ENCODE assay signal across 8 mouse cellular contexts in genomic region chr17:36161129-36162051, GRCm38 (mm10). TPM values are rescaled to one million over a fixed set of nuclear protein-coding genes. Genes with fewer than 3 reads are reported as not detected.
DNase-seq lines count a peak whose midpoint lies in the region; ATAC-seq lines count a peak whose summit lies in the region.
"Had no signal": no experiment of that assay in that cellular context is flagged by ENCODE, and none has a peak within 500 bp of the region (broad histone marks: within the 10 kb centered on the region; RNA-seq: fewer than 3 reads in every experiment).

No protein-coding gene starts in this region.

- no peaks in the 10 kb centered on the region for H3K9me3 ChIP-seq in midbrain, embryonic 10.5 days (replicated peaks)
- H3K9me3 ChIP-seq in midbrain, embryonic 14.5 days (ENCODE audit: control insufficient read depth, low read length), result no peaks in the 10 kb centered on the region
- no peaks in the 10 kb centered on the region for H3K9me3 ChIP-seq in hindbrain, embryonic 10.5 days
- no peaks in the 10 kb centered on the region for H3K9me3 ChIP-seq in liver, embryonic 15.5 days (replicated peaks)
- H3K9me3 ChIP-seq in stomach, embryonic 14.5 days (ENCODE audit: control insufficient read depth, low read depth, low read length), result no peaks in the 10 kb centered on the region

- H3K27ac ChIP-seq in midbrain, embryonic 10.5 days (replicated peaks), result no peak overlapping the region
- no peak overlapping the region for H3K27ac ChIP-seq in midbrain, embryonic 14.5 days (replicated peaks; ENCODE audit: low read depth, low read length)
- no peak overlapping the region for H3K27ac ChIP-seq in hindbrain, embryonic 10.5 days
- H3K27ac ChIP-seq in liver, embryonic 15.5 days (replicated peaks), result no peak overlapping the region
- no peak overlapping the region for H3K27ac ChIP-seq in stomach, embryonic 14.5 days (ENCODE audit: low read length)

- peaks cover 12% of the 10 kb centered on the region for H3K4me1 ChIP-seq in midbrain, embryonic 10.5 days
- no peaks in the 10 kb centered on the region for H3K4me1 ChIP-seq in midbrain, embryonic 14.5 days (ENCODE audit: control insufficient read depth, insufficient read depth, low read length)
- peaks cover 13% of the 10 kb centered on the region for H3K4me1 ChIP-seq in hindbrain, embryonic 10.5 days (replicated peaks)
- no peaks in the 10 kb centered on the region for H3K4me1 ChIP-seq in liver, embryonic 15.5 days (replicated peaks)
- no peaks in the 10 kb centered on the region for H3K4me1 ChIP-seq in stomach, embryonic 14.5 days (ENCODE audit: control insufficient read depth, insufficient read depth, low read length)

- DNase-seq in midbrain, embryonic 10.5 days (ENCODE audit: low spot score), result peak; percentile 32
- no peak for DNase-seq in midbrain, embryonic 14.5 days
- DNase-seq in hindbrain, embryonic 10.5 days (ENCODE audit: low spot score), result peak; percentile 35
- no peak for DNase-seq in spleen, adult 18-20 months
- no peak for DNase-seq in spleen, adult 12 weeks (ENCODE audit: low spot score)
- DNase-seq: thymus, postnatal 25 days had no signal

- no peaks in the 10 kb centered on the region for H3K36me3 ChIP-seq in midbrain, embryonic 10.5 days
- no peaks in the 10 kb centered on the region for H3K36me3 ChIP-seq in midbrain, embryonic 14.5 days (ENCODE audit: control insufficient read depth, insufficient read depth, low read length)
- no peaks in the 10 kb centered on the region for H3K36me3 ChIP-seq in hindbrain, embryonic 10.5 days
- H3K36me3 ChIP-seq in liver, embryonic 15.5 days (replicated peaks), result no peaks in the 10 kb centered on the region
- no peaks in the 10 kb centered on the region for H3K36me3 ChIP-seq in stomach, embryonic 14.5 days (ENCODE audit: control insufficient read depth, insufficient read depth, low read length)

- no peak overlapping the region for H3K4me2 ChIP-seq in midbrain, embryonic 14.5 days (ENCODE audit: low read length)
- peak overlapping the region; percentile 33 for H3K4me2 ChIP-seq in liver, embryonic 15.5 days
- H3K4me2 ChIP-seq in stomach, embryonic 14.5 days (replicated peaks; ENCODE audit: low read depth, low read length), result peak overlapping the region; percentile 36

- no peak for ATAC-seq in midbrain, embryonic 14.5 days (ENCODE audit: low FRiP score, low TSS enrichment)
- no peak for ATAC-seq in liver, embryonic 15.5 days (ENCODE audit: insufficient read depth)
- no peak for ATAC-seq in stomach, embryonic 14.5 days (ENCODE audit: insufficient number of reproducible peaks, insufficient read depth, low FRiP score, low read depth)

- peaks cover 98% of the 10 kb centered on the region for H3K27me3 ChIP-seq in midbrain, embryonic 10.5 days (ENCODE audit: low read depth, poor library complexity, severe bottlenecking)
- peaks cover 68% of the 10 kb centered on the region for H3K27me3 ChIP-seq in midbrain, embryonic 14.5 days (ENCODE audit: control insufficient read depth, insufficient read depth, low read length)
- H3K27me3 ChIP-seq in hindbrain, embryonic 10.5 days (ENCODE audit: insufficient read depth, poor library complexity, severe bottlenecking), result peaks cover 98% of the 10 kb centered on the region
- H3K27me3 ChIP-seq in liver, embryonic 15.5 days, result peaks cover 92% of the 10 kb centered on the region
- H3K27me3 ChIP-seq in stomach, embryonic 14.5 days (ENCODE audit: control insufficient read depth, insufficient read depth, low read length), result peaks cover 30% of the 10 kb centered on the region

- H3K4me3 ChIP-seq in midbrain, embryonic 10.5 days, result peak overlapping the region; percentile 33
- H3K4me3 ChIP-seq in midbrain, embryonic 14.5 days (replicated peaks; ENCODE audit: low read depth, low read length), result no peak overlapping the region
- peak overlapping the region; percentile 20 for H3K4me3 ChIP-seq in hindbrain, embryonic 10.5 days
- H3K4me3 ChIP-seq in liver, embryonic 15.5 days (replicated peaks), result peak overlapping the region; percentile 22
- H3K4me3 ChIP-seq in stomach, embryonic 14.5 days (ENCODE audit: low read depth, low read length), result peak overlapping the region; percentile 12; the same call in 1 of the 2 replicates

- no peak overlapping the region for H3K9ac ChIP-seq in midbrain, embryonic 14.5 days (replicated peaks; ENCODE audit: low read length)
- H3K9ac ChIP-seq in liver, embryonic 15.5 days, result no peak overlapping the region
- no peak overlapping the region for H3K9ac ChIP-seq in stomach, embryonic 14.5 days (replicated peaks; ENCODE audit: low read depth, low read length)

- 2% methylated on average over 56 of the region's 56 CpGs for WGBS in midbrain, embryonic 10.5 days
- 1% methylated on average over 56 of the region's 56 CpGs for WGBS in midbrain, embryonic 14.5 days
- WGBS in hindbrain, embryonic 10.5 days, result 2% methylated on average over 55 of the region's 56 CpGs
- 2% methylated on average over 55 of the region's 56 CpGs for WGBS in liver, embryonic 15.5 days (ENCODE audit: insufficient replicate concordance)
- WGBS in stomach, embryonic 14.5 days, result 3% methylated on average over 56 of the region's 56 CpGs

RNA-seq across cellular contexts. Expression of gene Gm8909, which starts 6.9 kb away (rescaled TPM):
- 0.22 TPM in 1 of 2 replicates, not detected in the other for polyA plus RNA-seq in midbrain, embryonic 10.5 days (2016; fragmentation: Nextera tagmentation; extraction: Ambion mirVana)
- not detected in 2 replicates for polyA plus RNA-seq in midbrain, embryonic 14.5 days (2014; fragmentation: Nextera tagmentation; extraction: Ambion mirVana)
- polyA plus RNA-seq in hindbrain, embryonic 10.5 days (2016; fragmentation: Nextera tagmentation; extraction: Ambion mirVana), result 0.22 TPM in 1 of 2 replicates, not detected in the other
- not detected in 2 replicates for polyA plus RNA-seq in liver, embryonic 15.5 days (2015; fragmentation: Nextera tagmentation; extraction: Ambion mirVana)
- 2.0 and 3.0 TPM in 2 replicates for polyA plus RNA-seq in stomach, embryonic 14.5 days (2014; fragmentation: Nextera tagmentation; extraction: Ambion mirVana)

RNA-seq across cellular contexts. Expression of gene H2-T3, which starts 28.7 kb away (rescaled TPM):
- not detected in 2 replicates for polyA plus RNA-seq in midbrain, embryonic 10.5 days (2016; fragmentation: Nextera tagmentation; extraction: Ambion mirVana)
- polyA plus RNA-seq in midbrain, embryonic 14.5 days (2014; fragmentation: Nextera tagmentation; extraction: Ambion mirVana), result not detected in 2 replicates
- not detected in 2 replicates for polyA plus RNA-seq in hindbrain, embryonic 10.5 days (2016; fragmentation: Nextera tagmentation; extraction: Ambion mirVana)
- not detected in 2 replicates for polyA plus RNA-seq in liver, embryonic 15.5 days (2015; fragmentation: Nextera tagmentation; extraction: Ambion mirVana)
- polyA plus RNA-seq in stomach, embryonic 14.5 days (2014; fragmentation: Nextera tagmentation; extraction: Ambion mirVana), result not detected in 2 replicates

RNA-seq across cellular contexts. Expression of gene Gm7030, which starts 32.2 kb away (rescaled TPM):
- polyA plus RNA-seq in midbrain, embryonic 10.5 days (2016; fragmentation: Nextera tagmentation; extraction: Ambion mirVana), result not detected in 2 replicates
- not detected in 2 replicates for polyA plus RNA-seq in midbrain, embryonic 14.5 days (2014; fragmentation: Nextera tagmentation; extraction: Ambion mirVana)
- polyA plus RNA-seq in hindbrain, embryonic 10.5 days (2016; fragmentation: Nextera tagmentation; extraction: Ambion mirVana), result not detected in 2 replicates
- not detected in 2 replicates for polyA plus RNA-seq in liver, embryonic 15.5 days (2015; fragmentation: Nextera tagmentation; extraction: Ambion mirVana)
- polyA plus RNA-seq in stomach, embryonic 14.5 days (2014; fragmentation: Nextera tagmentation; extraction: Ambion mirVana), result not detected in 2 replicates

RNA-seq across cellular contexts. Expression of gene Gm19684, which starts 39.9 kb away (rescaled TPM):
- not detected in 2 replicates for polyA plus RNA-seq in midbrain, embryonic 10.5 days (2016; fragmentation: Nextera tagmentation; extraction: Ambion mirVana)
- not detected in 2 replicates for polyA plus RNA-seq in midbrain, embryonic 14.5 days (2014; fragmentation: Nextera tagmentation; extraction: Ambion mirVana)
- not detected in 2 replicates for polyA plus RNA-seq in hindbrain, embryonic 10.5 days (2016; fragmentation: Nextera tagmentation; extraction: Ambion mirVana)
- polyA plus RNA-seq in liver, embryonic 15.5 days (2015; fragmentation: Nextera tagmentation; extraction: Ambion mirVana), result not detected in 2 replicates
- polyA plus RNA-seq in stomach, embryonic 14.5 days (2014; fragmentation: Nextera tagmentation; extraction: Ambion mirVana), result not detected in 2 replicates

Comparison
In these comparisons a context has a peak if more than half of its experiments do, and no peak if none do; other contexts are left out.
1. DNase-seq: peak in midbrain, embryonic 10.5 days (single experiment) and hindbrain, embryonic 10.5 days (single experiment); none in midbrain, embryonic 14.5 days (single experiment), spleen, adult 18-20 months (0 of 2) and spleen, adult 12 weeks (single experiment).